Mouse (Mus musculus): ENCODE data around the gene Tbxas1. TPM values are rescaled to one million over a fixed set of nuclear protein-coding genes. Genes with fewer than 3 reads are reported as not detected.

The Tbxas1 gene
- total and polyA plus RNA-seq, 3 experiments: not detected

GRCm38 (mm10) chr6:39040451-39040850 is 165.2 kb downstream of the Tbxas1 start:
- Histone ChIP-seq H3K36me3 (replicated peaks in 1 of 2; ENCODE audit: control insufficient read depth in 1 of 2, insufficient read depth in 1 of 2, low read length in 1 of 2) (no peaks in the 10 kb centered on the region), H3K9ac (ENCODE audit: insufficient read depth, low read depth) (no peak overlapping the region), H3K4me1 (ENCODE audit: control insufficient read depth in 1 of 2, insufficient read depth in 2 of 2) (peaks cover 0 to 5% of the 10 kb centered on the region in 2 experiments; a peak in 1 of 4 replicates), H3K79me2 (replicated peaks; ENCODE audit: control insufficient read depth, extremely low read depth, insufficient read depth, poor library complexity, severe bottlenecking) (no peaks in the 10 kb centered on the region), H3K4me3 (replicated peaks in 1 of 3; ENCODE audit: low read depth in 2 of 3, low read length in 2 of 3, poor library complexity in 1 of 3) (no peak overlapping the region), H3K27me3 (replicated peaks) (no peaks in the 10 kb centered on the region), H3K27ac (ENCODE audit: insufficient read depth, low read depth) (no peak overlapping the region), H3K9me3 (replicated peaks; ENCODE audit: low read length) (no peaks in the 10 kb centered on the region), H3K4me2 (ENCODE audit: insufficient read depth, low read depth, poor library complexity, severe bottlenecking) (no peak overlapping the region)
- TF ChIP-seq NRF1 (IDR thresholded peaks at IDR 0.05; ENCODE audit: low read depth, low read length): no peak
- TF ChIP-seq CHD2 (IDR thresholded peaks at IDR 0.05; ENCODE audit: low read length): no peak
- DNase-seq (ENCODE audit: extremely low read depth): no peak
- in situ Hi-C loops (cut with MboI; ENCODE audit: low pct_ligation_motif_present, low pct_unique_long_range_greater_than_20kb, low sequenced_read_pairs): no loop called here
- dilution Hi-C loops (cut with MboI; ENCODE audit: extremely low pct_ligation_motif_present, extremely low pct_unique_long_range_greater_than_20kb, low sequenced_read_pairs): no loop called here

DNA sequence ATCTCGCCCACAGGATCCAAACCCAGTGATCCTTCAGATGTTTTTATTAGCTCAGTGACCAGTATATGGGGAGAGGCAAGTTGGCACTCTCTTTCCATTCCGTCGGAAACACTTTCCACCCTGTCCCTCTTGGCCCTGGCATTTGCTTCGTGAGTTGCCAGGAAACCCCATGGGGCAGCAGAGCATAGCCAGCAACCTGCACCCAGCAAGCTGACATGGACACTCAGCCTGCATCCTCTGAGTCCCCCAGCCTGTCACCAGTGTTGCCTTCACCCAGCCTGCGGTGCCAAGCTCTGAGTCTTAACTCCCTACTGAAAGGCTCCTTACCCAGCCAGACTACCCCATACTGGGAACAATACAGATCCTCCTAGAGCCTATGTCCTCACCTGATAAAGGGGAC is 173.9 kb downstream of the Tbxas1 start:
- no peaks in the 10 kb centered on the region for H3K36me3 ChIP-seq (replicated peaks in 1 of 2; ENCODE audit: control insufficient read depth in 1 of 2, insufficient read depth in 1 of 2, low read length in 1 of 2)
- no peaks in the 10 kb centered on the region for H3K27me3 ChIP-seq (replicated peaks)

GRCm38 (mm10) chr6:39050836-39051235 is 175.6 kb downstream of the Tbxas1 start:
- in situ Hi-C loops (cut with MboI; ENCODE audit: low pct_ligation_motif_present, low pct_unique_long_range_greater_than_20kb, low sequenced_read_pairs) (loop anchor here (25.0 kb wide), 1 partner anchor 314 kb away; no protein-coding TSS in a partner anchor), dilution Hi-C loops (cut with MboI; ENCODE audit: extremely low pct_ligation_motif_present, extremely low pct_unique_long_range_greater_than_20kb, low sequenced_read_pairs) (no loop called here)
- H3K4me1 ChIP-seq (ENCODE audit: control insufficient read depth in 1 of 2, insufficient read depth in 2 of 2): peaks cover 5 to 55% of the 10 kb centered on the region in 2 experiments
- no peak overlapping the region for H3K4me3 ChIP-seq (replicated peaks in 1 of 3; ENCODE audit: low read depth in 2 of 3, low read length in 2 of 3, poor library complexity in 1 of 3)
- DNase-seq (ENCODE audit: extremely low read depth): no peak
- TF ChIP-seq RAD21 (IDR thresholded peaks at IDR 0.05; ENCODE audit: low read depth, low read length) (no peak), TBP (conservative IDR thresholded peaks at IDR 0.05; ENCODE audit: low read depth, low read length) (no peak), IRF4 (IDR thresholded peaks at IDR 0.05; ENCODE audit: low read depth, low read length) (no peak), JUND (conservative IDR thresholded peaks at IDR 0.05; ENCODE audit: low read depth, low read length) (no peak), RCOR1 (conservative IDR thresholded peaks at IDR 0.05; ENCODE audit: low read depth, low read length) (no peak), CTCF (conservative IDR thresholded peaks at IDR 0.05 in 1 of 2, IDR thresholded peaks at IDR 0.05 in 1 of 2; ENCODE audit: low read depth in 2 of 2, low read length in 2 of 2) (no peak), MAZ (IDR thresholded peaks at IDR 0.05; ENCODE audit: low read depth, low read length) (no peak), POLR2AphosphoS2 (IDR thresholded peaks at IDR 0.05; ENCODE audit: low read depth, low read length) (no peak), MXI1 (IDR thresholded peaks at IDR 0.05; ENCODE audit: low read depth, low read length) (no peak), UBTF (IDR thresholded peaks at IDR 0.05; ENCODE audit: low read depth, low read length) (no peak), GABPA (IDR thresholded peaks at IDR 0.05; ENCODE audit: insufficient replicate concordance, low read depth, low read length) (no peak), HCFC1 (IDR thresholded peaks at IDR 0.05; ENCODE audit: low read depth, low read length) (no peak), ZMIZ1 (IDR thresholded peaks at IDR 0.05; ENCODE audit: low read depth, low read length) (no peak), EP300 (IDR thresholded peaks at IDR 0.05; ENCODE audit: low read length) (no peak), ELF1 (IDR thresholded peaks at IDR 0.05; ENCODE audit: low read depth, low read length) (no peak), KAT2A (IDR thresholded peaks at IDR 0.05; ENCODE audit: insufficient replicate concordance, low read length) (no peak), ETS1 (conservative IDR thresholded peaks at IDR 0.05; ENCODE audit: low read depth, low read length) (no peak), USF2 (conservative IDR thresholded peaks at IDR 0.05; ENCODE audit: low read depth, low read length) (no peak)
- no peaks in the 10 kb centered on the region for H3K79me2 ChIP-seq (replicated peaks; ENCODE audit: control insufficient read depth, extremely low read depth, insufficient read depth, poor library complexity, severe bottlenecking)
- H3K27me3 ChIP-seq (replicated peaks): no peaks in the 10 kb centered on the region
- no peaks in the 10 kb centered on the region for H3K9me3 ChIP-seq (replicated peaks; ENCODE audit: low read length)
- H3K4me2 ChIP-seq (ENCODE audit: insufficient read depth, low read depth, poor library complexity, severe bottlenecking): no peak overlapping the region
- H3K27ac ChIP-seq (ENCODE audit: insufficient read depth, low read depth): no peak overlapping the region
- H3K9ac ChIP-seq (ENCODE audit: insufficient read depth, low read depth): no peak overlapping the region
- no peaks in the 10 kb centered on the region for H3K36me3 ChIP-seq (replicated peaks in 1 of 2; ENCODE audit: control insufficient read depth in 1 of 2, insufficient read depth in 1 of 2, low read length in 1 of 2)

More for the DNA sequence above, 173.9 kb downstream of the Tbxas1 start:
- Histone ChIP-seq H3K9me3 (replicated peaks; ENCODE audit: low read length) (no peaks in the 10 kb centered on the region), H3K79me2 (replicated peaks; ENCODE audit: control insufficient read depth, extremely low read depth, insufficient read depth, poor library complexity, severe bottlenecking) (no peaks in the 10 kb centered on the region), H3K27ac (ENCODE audit: insufficient read depth, low read depth) (no peak overlapping the region), H3K4me3 (replicated peaks in 1 of 3; ENCODE audit: low read depth in 2 of 3, low read length in 2 of 3, poor library complexity in 1 of 3) (no peak overlapping the region), H3K4me1 (ENCODE audit: control insufficient read depth in 1 of 2, insufficient read depth in 2 of 2) (peaks cover 2 to 39% of the 10 kb centered on the region in 2 experiments; a peak in 3 of 4 replicates), H3K4me2 (ENCODE audit: insufficient read depth, low read depth, poor library complexity, severe bottlenecking) (no peak overlapping the region), H3K9ac (ENCODE audit: insufficient read depth, low read depth) (no peak overlapping the region)
- dilution Hi-C loops (cut with MboI; ENCODE audit: extremely low pct_ligation_motif_present, extremely low pct_unique_long_range_greater_than_20kb, low sequenced_read_pairs): no loop called here
- in situ Hi-C loops (cut with MboI; ENCODE audit: low pct_ligation_motif_present, low pct_unique_long_range_greater_than_20kb, low sequenced_read_pairs): no loop called here
- no peak for DNase-seq (ENCODE audit: extremely low read depth)
- TF ChIP-seq E2F4 (IDR thresholded peaks at IDR 0.05; ENCODE audit: insufficient replicate concordance, low read depth, low read length) (no peak), MXI1 (IDR thresholded peaks at IDR 0.05; ENCODE audit: low read depth, low read length) (no peak), SIN3A (IDR thresholded peaks at IDR 0.05; ENCODE audit: low read length) (no peak), GABPA (IDR thresholded peaks at IDR 0.05; ENCODE audit: insufficient replicate concordance, low read depth, low read length) (no peak), MAFK (IDR thresholded peaks at IDR 0.05; ENCODE audit: insufficient replicate concordance, low read length) (no peak), IRF4 (IDR thresholded peaks at IDR 0.05; ENCODE audit: low read depth, low read length) (no peak), KAT2A (IDR thresholded peaks at IDR 0.05; ENCODE audit: insufficient replicate concordance, low read length) (no peak), MEF2A (IDR thresholded peaks at IDR 0.05; ENCODE audit: borderline replicate concordance, low read depth, low read length) (no peak), ELF1 (IDR thresholded peaks at IDR 0.05; ENCODE audit: low read depth, low read length) (no peak), MAX (IDR thresholded peaks at IDR 0.05; ENCODE audit: low read length) (no peak), RCOR1 (conservative IDR thresholded peaks at IDR 0.05; ENCODE audit: low read depth, low read length) (no peak)

Data from CH12.LX (cell line).